Mouse (Mus musculus) stomach, postnatal 0 days (tissue): ENCODE results near the gene Spata22.

Experiments used
- CTCF ChIP-seq: IDR thresholded peaks from 2 replicates; pipeline ENCODE4 v1.5.1; 2016; ENCODE audit warnings: antibody characterized with exemption, low read depth, mild to moderate bottlenecking, moderate library complexity
- EP300 ChIP-seq: optimal IDR thresholded peaks from 2 replicates; pipeline ENCODE3; 2016; ENCODE audit warnings: antibody characterized with exemption

- TF ChIP-seq CTCF (peak; percentile 76), EP300 (no peak)
These were observed 48.0 kb upstream of the Spata22 start for GRCm38 (mm10) chr11:73281528-73282027.
